Mouse (Mus musculus): ENCODE measurements around the gene Cdkl2. TPM values are rescaled to one million over a fixed set of nuclear protein-coding genes. Genes with fewer than 3 reads are reported as not detected.

Cdkl2 gene
- polyA plus RNA-seq, 1 experiment from 2014 or later, result 2.0 TPM

DNA sequence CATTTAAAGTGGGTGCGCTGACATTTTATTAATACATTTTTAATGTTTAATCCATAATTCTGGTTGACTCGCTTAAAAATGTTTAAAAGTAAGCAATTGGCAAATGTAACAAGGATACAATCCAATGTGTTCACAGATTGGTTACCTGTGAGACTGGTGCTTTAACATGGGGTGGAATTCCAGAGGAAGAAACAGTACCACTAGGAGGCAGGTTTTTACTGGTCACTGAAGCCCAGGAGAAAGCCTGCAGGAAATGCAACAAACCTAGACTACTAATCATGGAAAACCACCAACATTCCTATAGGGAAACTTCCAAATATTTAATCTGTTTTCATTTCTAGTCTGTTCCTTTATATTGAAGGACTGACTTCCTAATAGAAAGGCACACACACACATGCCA is 19.5 kb upstream of the Cdkl2 start:
- H3K9me3 ChIP-seq (replicated peaks), result no peaks in the 10 kb centered on the region
- ATAC-seq (ENCODE audit: low FRiP score), result no peak
- H3K4me3 ChIP-seq, result no peak overlapping the region
- no peaks in the 10 kb centered on the region for H3K4me1 ChIP-seq
- no peak overlapping the region for H3K4me2 ChIP-seq (replicated peaks)
- no peak overlapping the region for H3K9ac ChIP-seq
- 99% methylated on average over 2 of the region's 2 CpGs for WGBS
- peaks cover 65% of the 10 kb centered on the region for H3K36me3 ChIP-seq
- no peaks in the 10 kb centered on the region for H3K27me3 ChIP-seq
- H3K27ac ChIP-seq, result no peak overlapping the region

DNA sequence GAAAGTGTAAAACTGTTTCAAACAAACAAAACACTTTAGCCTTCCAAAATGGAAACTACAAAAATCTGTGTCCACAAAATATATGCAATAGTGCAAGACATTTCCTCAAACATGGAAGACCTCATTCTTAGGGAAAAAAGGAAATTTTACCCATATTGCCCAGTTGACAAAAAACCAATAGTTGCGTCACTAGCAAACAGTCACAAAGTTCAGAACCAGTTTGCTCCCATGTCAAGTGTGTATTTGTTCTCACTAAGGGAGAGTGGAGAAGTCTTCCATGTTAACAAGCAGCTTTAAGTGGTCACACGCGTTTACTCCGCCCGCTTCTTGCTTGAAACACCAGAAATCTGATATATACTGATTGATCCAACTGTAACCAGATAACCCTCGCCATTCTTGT is 9.2 kb upstream of the Cdkl2 start:
- no peak for ATAC-seq (ENCODE audit: low FRiP score)
- no peak overlapping the region for H3K4me3 ChIP-seq
- WGBS, result 92% methylated on average over 6 of the region's 6 CpGs
- peaks cover 56% of the 10 kb centered on the region for H3K36me3 ChIP-seq
- no peak overlapping the region for H3K27ac ChIP-seq
- no peaks in the 10 kb centered on the region for H3K27me3 ChIP-seq
- H3K9me3 ChIP-seq (replicated peaks), result no peaks in the 10 kb centered on the region
- H3K9ac ChIP-seq, result no peak overlapping the region
- no peaks in the 10 kb centered on the region for H3K4me1 ChIP-seq
- no peak overlapping the region for H3K4me2 ChIP-seq (replicated peaks)

DNA sequence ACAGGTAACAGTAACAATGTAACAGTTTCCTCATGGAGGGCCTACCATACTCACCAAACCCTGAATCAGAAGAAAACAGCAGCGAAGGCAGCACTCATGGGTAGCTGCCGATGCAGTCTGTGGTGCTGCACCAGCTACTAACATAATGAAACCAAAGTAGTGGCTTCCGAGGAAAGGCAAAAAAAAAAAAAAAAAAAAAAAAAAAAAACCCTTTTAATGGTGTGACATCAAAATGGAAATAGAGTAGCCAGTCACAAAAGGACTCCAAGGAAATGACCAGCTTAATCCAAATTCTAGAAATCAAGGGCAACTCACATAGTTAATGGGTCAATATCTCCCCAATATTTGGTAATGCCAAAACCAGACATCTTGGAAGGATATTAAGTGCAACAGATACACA is 6.7 kb upstream of the Cdkl2 start:
- no peak for ATAC-seq (ENCODE audit: low FRiP score)
- H3K27me3 ChIP-seq, result no peaks in the 10 kb centered on the region
- H3K36me3 ChIP-seq, result peaks cover 32% of the 10 kb centered on the region
- H3K4me2 ChIP-seq (replicated peaks), result no peak overlapping the region
- WGBS, result 87% methylated on average over 3 of the region's 3 CpGs
- no peak overlapping the region for H3K27ac ChIP-seq
- H3K9me3 ChIP-seq (replicated peaks), result no peaks in the 10 kb centered on the region
- H3K4me3 ChIP-seq, result no peak overlapping the region
- no peak overlapping the region for H3K9ac ChIP-seq
- H3K4me1 ChIP-seq, result no peaks in the 10 kb centered on the region

- WGBS, result 1% methylated on average over 68 of the region's 68 CpGs
- peaks cover 9% of the 10 kb centered on the region for H3K27me3 ChIP-seq
- no peaks in the 10 kb centered on the region for H3K9me3 ChIP-seq (replicated peaks)
- ATAC-seq (ENCODE audit: low FRiP score), result peak; percentile 99
- H3K4me2 ChIP-seq (replicated peaks), result peak overlapping the region; percentile 91
- peak overlapping the region; percentile 32; the same call in 1 of the 2 replicates for H3K9ac ChIP-seq
- peak overlapping the region; percentile 63 for H3K4me3 ChIP-seq
- H3K4me1 ChIP-seq, result 0 out of 2 replicates have a peak, but pooled peaks cover 3% of the 10 kb centered on the region
- H3K27ac ChIP-seq, result no peak overlapping the region
- H3K36me3 ChIP-seq, result no peaks in the 10 kb centered on the region
Observed at GRCm38 (mm10) chr5:92042377-92043348, 1.0 kb downstream of the Cdkl2 start.

DNA sequence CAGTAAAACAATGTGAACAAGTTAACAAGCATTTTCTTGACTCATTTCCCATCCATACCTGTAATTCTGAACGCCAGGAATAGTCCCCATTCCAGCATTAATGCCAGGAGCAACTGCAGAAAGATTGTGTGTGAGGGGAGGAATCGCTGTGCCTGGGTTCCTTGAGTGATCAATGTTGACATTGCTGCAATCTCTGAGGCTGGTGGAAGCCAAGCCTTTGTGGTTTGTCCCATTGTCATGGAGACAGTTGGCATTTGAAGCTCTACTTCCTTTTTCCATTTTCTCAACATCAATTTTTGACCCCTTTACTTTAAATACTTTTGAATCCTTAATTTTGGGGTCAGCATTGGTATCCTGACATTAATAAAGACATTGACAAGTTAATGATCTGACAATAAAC is 23.7 kb downstream of the Cdkl2 start:
- Histone ChIP-seq H3K4me2 (replicated peaks) (no peak overlapping the region), H3K9ac (no peak overlapping the region), H3K4me3 (no peak overlapping the region), H3K36me3 (no peaks in the 10 kb centered on the region), H3K27me3 (no peaks in the 10 kb centered on the region), H3K9me3 (replicated peaks) (no peaks in the 10 kb centered on the region), H3K4me1 (no peaks in the 10 kb centered on the region), H3K27ac (no peak overlapping the region)
- no peak for ATAC-seq (ENCODE audit: low FRiP score)
- 66% methylated on average over 2 of the region's 2 CpGs for WGBS

- no peak overlapping the region for H3K4me3 ChIP-seq
- no peak overlapping the region for H3K4me2 ChIP-seq (replicated peaks)
- H3K27ac ChIP-seq, result no peak overlapping the region
- no peak overlapping the region for H3K9ac ChIP-seq
- H3K27me3 ChIP-seq, result no peaks in the 10 kb centered on the region
- H3K36me3 ChIP-seq, result no peaks in the 10 kb centered on the region
- no peaks in the 10 kb centered on the region for H3K9me3 ChIP-seq (replicated peaks)
- 78% methylated on average over 7 of the region's 7 CpGs for WGBS
- no peak for ATAC-seq (ENCODE audit: low FRiP score)
- H3K4me1 ChIP-seq, result no peaks in the 10 kb centered on the region
Observed at GRCm38 (mm10) chr5:92011756-92012155, 31.9 kb downstream of the Cdkl2 start.

DNA sequence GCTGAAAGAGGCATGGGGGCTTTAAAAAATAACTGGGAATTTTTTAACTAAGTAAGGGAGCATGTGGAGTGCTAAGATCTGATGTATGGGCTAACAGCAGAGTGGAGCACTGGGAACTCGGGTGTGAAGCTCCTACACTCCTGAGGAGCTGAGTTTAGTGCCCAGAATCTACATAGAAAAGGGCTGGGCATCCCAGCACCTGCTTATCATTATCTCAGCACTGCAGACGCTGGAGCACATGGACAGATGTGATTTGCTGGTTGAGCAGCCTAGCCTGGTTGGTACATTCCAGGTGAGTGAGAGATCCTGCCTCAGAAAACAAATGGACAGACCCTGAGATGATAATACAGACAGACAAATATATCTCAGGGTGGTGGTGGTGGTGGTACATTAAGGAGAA is 33.9 kb downstream of the Cdkl2 start:
- no peaks in the 10 kb centered on the region for H3K4me1 ChIP-seq
- WGBS, result 40% methylated on average over 2 of the region's 2 CpGs
- H3K4me2 ChIP-seq (replicated peaks), result no peak overlapping the region
- no peak overlapping the region for H3K27ac ChIP-seq
- no peak for ATAC-seq (ENCODE audit: low FRiP score)
- H3K9ac ChIP-seq, result no peak overlapping the region
- no peaks in the 10 kb centered on the region for H3K9me3 ChIP-seq (replicated peaks)
- H3K4me3 ChIP-seq, result no peak overlapping the region
- H3K27me3 ChIP-seq, result no peaks in the 10 kb centered on the region
- no peaks in the 10 kb centered on the region for H3K36me3 ChIP-seq

GRCm38 (mm10) chr5:92003011-92003410 is 40.7 kb downstream of the Cdkl2 start:
- H3K4me3 ChIP-seq, result no peak overlapping the region
- H3K27me3 ChIP-seq, result no peaks in the 10 kb centered on the region
- H3K36me3 ChIP-seq, result no peaks in the 10 kb centered on the region
- no peak for ATAC-seq (ENCODE audit: low FRiP score)
- WGBS, result 63% methylated on average over 2 of the region's 2 CpGs
- H3K27ac ChIP-seq, result no peak overlapping the region
- no peak overlapping the region for H3K4me2 ChIP-seq (replicated peaks)
- H3K9me3 ChIP-seq (replicated peaks), result no peaks in the 10 kb centered on the region
- no peak overlapping the region for H3K9ac ChIP-seq
- no peaks in the 10 kb centered on the region for H3K4me1 ChIP-seq

GRCm38 (mm10) chr5:92000770-92001169 is 42.9 kb downstream of the Cdkl2 start:
- WGBS, result 71% methylated on average over 2 of the region's 2 CpGs

DNA sequence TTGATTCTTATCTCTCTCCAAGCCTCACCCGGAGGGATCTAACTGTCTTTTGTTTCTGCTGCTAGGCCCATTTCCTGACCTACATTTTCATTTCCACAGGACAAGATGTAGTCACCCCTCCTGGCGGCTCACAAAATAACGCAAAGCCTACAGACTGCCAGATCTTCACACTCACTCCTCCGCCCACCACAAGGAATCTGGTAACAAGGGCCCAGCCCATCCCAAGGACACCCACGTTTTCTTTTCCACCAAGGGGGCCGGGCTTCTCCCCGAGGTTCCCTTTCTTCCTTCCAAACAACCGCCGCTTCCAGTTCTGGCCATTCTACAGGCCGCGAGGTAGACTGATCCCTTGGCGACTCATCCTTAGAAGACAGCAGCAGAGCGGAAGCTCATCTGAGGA is 49.1 kb downstream of the Cdkl2 start:
- H3K9me3 ChIP-seq (replicated peaks), result no peaks in the 10 kb centered on the region
- H3K4me3 ChIP-seq, result no peak overlapping the region
- no peak overlapping the region for H3K9ac ChIP-seq
- 59% methylated on average over 13 of the region's 13 CpGs for WGBS
- no peaks in the 10 kb centered on the region for H3K27me3 ChIP-seq
- H3K4me1 ChIP-seq, result no peaks in the 10 kb centered on the region
- H3K4me2 ChIP-seq (replicated peaks), result no peak overlapping the region
- H3K36me3 ChIP-seq, result no peaks in the 10 kb centered on the region
- no peak overlapping the region for H3K27ac ChIP-seq
- ATAC-seq (ENCODE audit: low FRiP score), result no peak

More at GRCm38 (mm10) chr5:92000770-92001169, 42.9 kb downstream of the Cdkl2 start:
- no peak overlapping the region for H3K9ac ChIP-seq
- ATAC-seq (ENCODE audit: low FRiP score), result no peak
- H3K4me2 ChIP-seq (replicated peaks), result no peak overlapping the region
- no peaks in the 10 kb centered on the region for H3K27me3 ChIP-seq
- no peak overlapping the region for H3K4me3 ChIP-seq
- no peak overlapping the region for H3K27ac ChIP-seq
- H3K9me3 ChIP-seq (replicated peaks), result no peaks in the 10 kb centered on the region
- no peaks in the 10 kb centered on the region for H3K36me3 ChIP-seq
- H3K4me1 ChIP-seq, result no peaks in the 10 kb centered on the region

- Histone ChIP-seq H3K4me1 (no peaks in the 10 kb centered on the region), H3K4me3 (no peak overlapping the region), H3K9me3 (replicated peaks) (no peaks in the 10 kb centered on the region), H3K27me3 (no peaks in the 10 kb centered on the region), H3K4me2 (replicated peaks) (no peak overlapping the region), H3K9ac (no peak overlapping the region), H3K27ac (no peak overlapping the region), H3K36me3 (no peaks in the 10 kb centered on the region)
- WGBS, result 88% methylated on average over 2 of the region's 2 CpGs
- ATAC-seq (ENCODE audit: low FRiP score), result no peak
Observed at GRCm38 (mm10) chr5:91993061-91993460, 50.6 kb downstream of the Cdkl2 start.

GRCm38 (mm10) chr5:91991191-91991937 is 52.3 kb downstream of the Cdkl2 start:
- 85% methylated on average over 6 of the region's 6 CpGs for WGBS
- no peaks in the 10 kb centered on the region for H3K4me1 ChIP-seq
- ATAC-seq (ENCODE audit: low FRiP score), result no peak

More at GRCm38 (mm10) chr5:91991191-91991937, 52.3 kb downstream of the Cdkl2 start:
- Histone ChIP-seq H3K27me3 (no peaks in the 10 kb centered on the region), H3K4me3 (no peak overlapping the region), H3K36me3 (no peaks in the 10 kb centered on the region), H3K27ac (no peak overlapping the region), H3K9ac (no peak overlapping the region), H3K9me3 (replicated peaks) (no peaks in the 10 kb centered on the region), H3K4me2 (replicated peaks) (no peak overlapping the region)
